Mouse (Mus musculus) hematopoietic stem cell, adult 5-6 weeks (primary cell): ENCODE measurements around the gene Tbc1d16. TPM values are rescaled to one million over a fixed set of nuclear protein-coding genes. Genes with fewer than 3 reads are reported as not detected.

Experiments
- total RNA-seq: library from RNA; stranded (forward); fragments of 172-1452, 232-1000 nt; gene quantifications from 2 replicates; pipeline ENCODE4 v1.2.3, GENCODE M21; 2017

Gene Tbc1d16
- total RNA-seq, 1 experiment from 2014 or later, result 5.5 TPM

Other genes with a start within 250 kb of the Tbc1d16 start
- gene Enpp7, start 240.3 kb downstream of the Tbc1d16 start, total RNA-seq, result not detected in 2 replicates
- gene Cbx2, start 205.5 kb downstream of the Tbc1d16 start, total RNA-seq, result 10.6 and 12.3 TPM in 2 replicates
- gene Cbx8, start 187.5 kb downstream of the Tbc1d16 start, total RNA-seq, result 2.9 and 3.0 TPM in 2 replicates
- gene Cbx4, start 142.3 kb downstream of the Tbc1d16 start, total RNA-seq, result 15.7 and 19.7 TPM in 2 replicates
- gene Ccdc40, start 73 bp upstream of the Tbc1d16 start, total RNA-seq, result 16.1 and 17.6 TPM in 2 replicates
- gene Gaa, start 39.4 kb upstream of the Tbc1d16 start, total RNA-seq, result 24.5 and 39.6 TPM in 2 replicates
- gene Eif4a3, start 71.6 kb upstream of the Tbc1d16 start, total RNA-seq, result 163 and 189 TPM in 2 replicates
- gene Card14, start 79.3 kb upstream of the Tbc1d16 start, total RNA-seq, result not detected in 2 replicates
- 17.1 and 21.2 TPM in 2 replicates for gene Sgsh, start 127.0 kb upstream of the Tbc1d16 start, total RNA-seq
- gene Slc26a11, start 127.1 kb upstream of the Tbc1d16 start, total RNA-seq, result 7.7 and 7.9 TPM in 2 replicates
- gene Rnf213, start 164.6 kb upstream of the Tbc1d16 start, total RNA-seq, result 105 and 116 TPM in 2 replicates